Mouse (Mus musculus) heart, embryonic 16.5 days (tissue): Measurements from ENCODE around the gene Ctbp2. TPM values are rescaled to one million over a fixed set of nuclear protein-coding genes. Genes with fewer than 3 reads are reported as not detected.

Experiments
- ATAC-seq: fragments of 200-750 bp; cut with Nextera tagmentation; replicated peaks from 2 replicates; pipeline ENCODE4 v1.8.0; 2017; ENCODE audit warnings: moderate number of reproducible peaks; ENCODE audit not compliant: insufficient read depth, low FRiP score; ENCODE audit errors: extremely low read depth
- H3K27ac ChIP-seq: fragments of 300-500 bp; sonication (generic); 2 replicates; pipeline ENCODE4 v1.5.1; 2014; ENCODE audit warnings: mild to moderate bottlenecking, low read length, control low read depth, moderate library complexity
- H3K27me3 ChIP-seq: fragments of 300-500 bp; sonication (generic); 2 replicates; pipeline ENCODE4 v1.6.1; 2014; ENCODE audit warnings: low read length, mixed read lengths; ENCODE audit not compliant: control insufficient read depth, insufficient read depth
- H3K36me3 ChIP-seq: fragments of 300-500 bp; sonication (generic); 2 replicates; pipeline ENCODE4 v1.6.1; 2014; ENCODE audit not compliant: control insufficient read depth, insufficient read depth
- H3K4me1 ChIP-seq: fragments of 300-500 bp; sonication (generic); 2 replicates; pipeline ENCODE4 v1.6.1; 2014; ENCODE audit warnings: low read length, mixed read lengths; ENCODE audit not compliant: control insufficient read depth, insufficient read depth
- H3K4me2 ChIP-seq: fragments of 300-500 bp; sonication (generic); 2 replicates; pipeline ENCODE4 v1.6.1; 2014; ENCODE audit warnings: low read depth, mild to moderate bottlenecking, control low read depth, low read length
- H3K4me3 ChIP-seq: fragments of 300-500 bp; sonication (generic); 2 replicates; pipeline ENCODE4 v1.5.1; 2014; ENCODE audit warnings: mild to moderate bottlenecking, control low read depth, low read length
- H3K9ac ChIP-seq: fragments of 300-500 bp; sonication (generic); 2 replicates; pipeline ENCODE4 v1.6.1; 2014; ENCODE audit warnings: low read length, control low read depth
- H3K9me3 ChIP-seq: fragments of 300-500 bp; sonication (generic); replicated peaks from 2 replicates; pipeline ENCODE4 v1.6.1; 2016; ENCODE audit warnings: low read length; ENCODE audit not compliant: control insufficient read depth
- WGBS: fragments of 180-500 bp; shearing (Covaris S2); extraction: QIAGEN DNeasy Blood & Tissue Kit; methylation state at CpG from one replicate; pipeline ENCODE4 v1.1.7; 2014; 5-methylcytosine and 5-hydroxymethylcytosine counted together
- polyA plus RNA-seq: library from polyadenylated mRNA; unstranded; fragments of >200 nt; fragmentation: Nextera tagmentation; extraction: Ambion mirVana; gene quantifications from 2 replicates; pipeline ENCODE4 v1.2.1, GENCODE M21; 2015

The Ctbp2 gene
- polyA plus RNA-seq, 1 experiment from 2014 or later = 44.6 TPM

GRCm38 (mm10) chr7:133048085-133048630 lies 76.0 kb downstream of the Ctbp2 start:
- 57% methylated on average over 3 of the region's 3 CpGs for WGBS

GRCm38 (mm10) chr7:133047287-133047686 lies 76.9 kb downstream of the Ctbp2 start:
- Histone ChIP-seq H3K27me3 (no peaks in the 10 kb centered on the region), H3K27ac (no peak overlapping the region), H3K4me3 (no peak overlapping the region), H3K4me1 (peaks cover 16% of the 10 kb centered on the region), H3K4me2 (no peak overlapping the region), H3K36me3 (0 out of 2 replicates have a peak, but pooled peaks cover 3% of the 10 kb centered on the region), H3K9me3 (no peaks in the 10 kb centered on the region), H3K9ac (no peak overlapping the region)
- 61% methylated on average over 4 of the region's 4 CpGs for WGBS
- no peak; the same call in 1 of the 2 replicates for ATAC-seq

More at GRCm38 (mm10) chr7:133048085-133048630, 76.0 kb downstream of the Ctbp2 start:
- Histone ChIP-seq H3K9ac (no peak overlapping the region), H3K4me3 (no peak overlapping the region), H3K27me3 (no peaks in the 10 kb centered on the region), H3K27ac (0 out of 2 replicates have a peak overlapping the region, but pooled peaks have one; percentile 7), H3K4me2 (no peak overlapping the region), H3K9me3 (no peaks in the 10 kb centered on the region), H3K4me1 (peaks cover 22% of the 10 kb centered on the region), H3K36me3 (0 out of 2 replicates have a peak, but pooled peaks cover 3% of the 10 kb centered on the region)
- ATAC-seq = no peak

GRCm38 (mm10) chr7:133044721-133045120 lies 79.4 kb downstream of the Ctbp2 start:
- WGBS = 54% methylated on average over 4 of the region's 4 CpGs
- no peak overlapping the region for H3K4me3 ChIP-seq
- H3K9me3 ChIP-seq = no peaks in the 10 kb centered on the region
- H3K9ac ChIP-seq = no peak overlapping the region
- no peak overlapping the region for H3K27ac ChIP-seq
- 0 out of 2 replicates have a peak, but pooled peaks cover 3% of the 10 kb centered on the region for H3K36me3 ChIP-seq
- peaks cover 37% of the 10 kb centered on the region for H3K4me1 ChIP-seq
- ATAC-seq = no peak
- H3K27me3 ChIP-seq = no peaks in the 10 kb centered on the region
- no peak overlapping the region for H3K4me2 ChIP-seq

- H3K4me1 ChIP-seq = peaks cover 52% of the 10 kb centered on the region
Observed at GRCm38 (mm10) chr7:133041784-133042183, 82.4 kb downstream of the Ctbp2 start.

GRCm38 (mm10) chr7:133040688-133041345 lies 83.3 kb downstream of the Ctbp2 start:
- peak; percentile 64; the same call in 1 of the 2 replicates for ATAC-seq

More at GRCm38 (mm10) chr7:133041784-133042183, 82.4 kb downstream of the Ctbp2 start:
- Histone ChIP-seq H3K9ac (no peak overlapping the region), H3K27ac (peak overlapping the region; percentile 84), H3K27me3 (no peaks in the 10 kb centered on the region), H3K4me3 (no peak overlapping the region), H3K4me2 (no peak overlapping the region), H3K36me3 (0 out of 2 replicates have a peak, but pooled peaks cover 3% of the 10 kb centered on the region), H3K9me3 (no peaks in the 10 kb centered on the region)
- no peak for ATAC-seq
- WGBS = 66% methylated on average over 3 of the region's 3 CpGs

GRCm38 (mm10) chr7:133039556-133040255 lies 84.4 kb downstream of the Ctbp2 start:
- H3K9ac ChIP-seq = 0 out of 2 replicates have a peak overlapping the region, but pooled peaks have one; percentile 8
- ATAC-seq = no peak
- 0 out of 2 replicates have a peak, but pooled peaks cover 3% of the 10 kb centered on the region for H3K36me3 ChIP-seq
- WGBS = 47% methylated on average over 3 of the region's 3 CpGs
- H3K27ac ChIP-seq = peak overlapping the region; percentile 84
- peaks cover 69% of the 10 kb centered on the region for H3K4me1 ChIP-seq
- H3K4me3 ChIP-seq = no peak overlapping the region
- no peaks in the 10 kb centered on the region for H3K9me3 ChIP-seq
- no peak overlapping the region for H3K4me2 ChIP-seq
- no peaks in the 10 kb centered on the region for H3K27me3 ChIP-seq

More at GRCm38 (mm10) chr7:133040688-133041345, 83.3 kb downstream of the Ctbp2 start:
- Histone ChIP-seq H3K4me2 (no peak overlapping the region), H3K4me3 (no peak overlapping the region), H3K36me3 (0 out of 2 replicates have a peak, but pooled peaks cover 3% of the 10 kb centered on the region), H3K27me3 (no peaks in the 10 kb centered on the region), H3K4me1 (peaks cover 62% of the 10 kb centered on the region), H3K27ac (peak overlapping the region; percentile 84), H3K9me3 (no peaks in the 10 kb centered on the region), H3K9ac (no peak overlapping the region)
- 44% methylated on average over 3 of the region's 3 CpGs for WGBS

GRCm38 (mm10) chr7:133037618-133038017 lies 86.5 kb downstream of the Ctbp2 start:
- H3K36me3 ChIP-seq = no peaks in the 10 kb centered on the region
- H3K9me3 ChIP-seq = no peaks in the 10 kb centered on the region
- H3K4me2 ChIP-seq = no peak overlapping the region
- peak overlapping the region; percentile 36; the same call in 1 of the 2 replicates for H3K9ac ChIP-seq
- H3K4me3 ChIP-seq = no peak overlapping the region
- 34% methylated on average over 4 of the region's 4 CpGs for WGBS
- no peaks in the 10 kb centered on the region for H3K27me3 ChIP-seq
- ATAC-seq = no peak
- peaks cover 89% of the 10 kb centered on the region for H3K4me1 ChIP-seq
- H3K27ac ChIP-seq = peak overlapping the region; percentile 83

GRCm38 (mm10) chr7:133037217-133037616 lies 86.9 kb downstream of the Ctbp2 start:
- no peak overlapping the region for H3K4me2 ChIP-seq
- H3K9ac ChIP-seq = no peak overlapping the region
- no peak for ATAC-seq
- WGBS = 59% methylated on average over 5 of the region's 5 CpGs
- H3K27ac ChIP-seq = peak overlapping the region; percentile 83
- H3K9me3 ChIP-seq = no peaks in the 10 kb centered on the region
- no peaks in the 10 kb centered on the region for H3K27me3 ChIP-seq
- H3K4me3 ChIP-seq = no peak overlapping the region
- H3K4me1 ChIP-seq = peaks cover 85% of the 10 kb centered on the region
- no peaks in the 10 kb centered on the region for H3K36me3 ChIP-seq
